Mouse (Mus musculus) brain, embryonic 14.5 days (tissue): ENCODE measurements at regions not wholly inside any gene's neighbourhood (a gene's known extent, or its start where the extent isn't known, plus 50 kb on each side); places are given as distances from the start of the nearest gene placed in this dataset.

Experiments
- CTCF ChIP-seq: fragments of 200-500 bp; IDR thresholded peaks from 2 replicates; pipeline ENCODE4 v1.5.1; 2012; ENCODE audit warnings: inconsistent platforms, mild to moderate bottlenecking, moderate library complexity, borderline replicate concordance; ENCODE audit not compliant: insufficient read depth, insufficient read length; ENCODE audit errors: extremely low read depth
- POLR2A ChIP-seq: fragments of 200-500 bp; IDR thresholded peaks from 2 replicates; pipeline ENCODE4 v1.6.1; 2012; ENCODE audit warnings: mild to moderate bottlenecking, inconsistent platforms, borderline replicate concordance; ENCODE audit not compliant: poor library complexity, insufficient read depth, insufficient read length, severe bottlenecking; ENCODE audit errors: extremely low read depth

DNA sequence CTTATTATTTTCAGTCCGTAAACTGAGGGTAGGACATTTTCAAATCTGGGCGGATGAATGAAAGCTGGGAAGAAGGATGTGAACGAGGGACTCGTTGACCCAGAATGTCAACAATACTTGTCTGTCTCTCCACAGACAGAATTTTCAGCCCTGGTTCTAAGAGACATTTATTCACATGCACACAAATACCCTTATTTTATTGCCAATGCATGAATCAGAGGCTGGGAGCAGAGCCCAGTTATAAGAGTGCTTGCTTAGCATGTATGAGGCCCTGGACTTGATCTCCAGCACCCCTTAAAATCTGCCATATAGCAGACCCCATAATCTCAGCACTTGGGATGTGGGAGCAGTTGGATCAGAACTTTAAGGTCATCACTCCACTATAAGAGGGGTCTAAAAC, 384.8 kb upstream of the Mpdz start:
- no peak for TF ChIP-seq CTCF
- no peak for TF ChIP-seq POLR2A
